Mouse (Mus musculus): Measurements from ENCODE around the gene Gabpb2.
"Not testable (repeated sequence)": the region's sequence is repeated elsewhere in the genome, so short reads cannot be mapped to it uniquely, and the experiment has no call there.

The Gabpb2 gene

DNA sequence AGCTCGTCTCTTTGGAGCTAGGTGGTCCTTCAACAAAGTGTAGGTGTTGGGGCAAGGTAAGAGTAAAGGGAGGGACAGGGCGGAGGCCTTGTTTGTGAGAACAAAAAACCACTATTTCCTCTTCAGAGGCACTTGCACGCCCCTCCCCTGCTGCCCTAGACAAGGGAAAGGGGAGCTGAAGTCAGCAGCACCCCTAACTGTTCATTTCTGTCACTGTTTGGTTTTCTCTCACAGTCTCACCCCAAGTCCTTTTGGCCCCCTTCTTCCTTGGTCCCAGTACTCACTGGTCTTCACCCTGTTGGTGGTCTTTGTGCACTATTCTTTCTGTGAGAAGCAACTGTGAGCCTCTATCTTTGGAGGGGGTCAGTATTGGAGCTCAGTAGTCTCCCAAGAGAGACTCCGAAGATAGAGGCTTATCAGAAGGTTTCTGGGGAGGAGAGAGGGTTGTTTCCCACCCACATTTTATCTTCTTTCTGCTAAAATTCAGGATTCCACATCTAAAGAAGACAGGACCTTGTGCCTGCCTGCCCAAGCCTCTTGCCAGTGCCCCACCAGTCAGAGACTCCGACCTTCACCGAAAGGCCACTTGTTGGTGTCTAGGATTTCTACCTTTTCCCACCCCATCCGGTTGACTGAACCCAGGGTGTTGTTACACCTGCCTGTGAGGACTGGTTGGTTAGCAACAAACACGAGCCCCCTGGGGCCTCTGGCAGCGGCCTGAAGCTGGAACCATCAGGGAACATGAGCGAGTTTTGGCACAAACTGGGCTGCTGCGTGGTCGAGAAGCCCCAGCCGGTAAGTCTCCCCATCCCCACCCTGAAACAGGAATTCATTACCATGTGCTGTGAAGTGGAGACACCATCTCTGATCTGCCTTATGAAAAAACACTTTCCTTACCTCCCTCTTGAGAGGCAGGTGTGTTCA is 13.8 kb upstream of the Gabpb2 start, which contains the start of gene Mllt11:
Gene Mllt11 (minus strand): TSS at position 874 of the 924 bp plus-strand sequence.
- peak; percentile 70 for DNase-seq (ENCODE audit: low read depth, low spot score)

DNA sequence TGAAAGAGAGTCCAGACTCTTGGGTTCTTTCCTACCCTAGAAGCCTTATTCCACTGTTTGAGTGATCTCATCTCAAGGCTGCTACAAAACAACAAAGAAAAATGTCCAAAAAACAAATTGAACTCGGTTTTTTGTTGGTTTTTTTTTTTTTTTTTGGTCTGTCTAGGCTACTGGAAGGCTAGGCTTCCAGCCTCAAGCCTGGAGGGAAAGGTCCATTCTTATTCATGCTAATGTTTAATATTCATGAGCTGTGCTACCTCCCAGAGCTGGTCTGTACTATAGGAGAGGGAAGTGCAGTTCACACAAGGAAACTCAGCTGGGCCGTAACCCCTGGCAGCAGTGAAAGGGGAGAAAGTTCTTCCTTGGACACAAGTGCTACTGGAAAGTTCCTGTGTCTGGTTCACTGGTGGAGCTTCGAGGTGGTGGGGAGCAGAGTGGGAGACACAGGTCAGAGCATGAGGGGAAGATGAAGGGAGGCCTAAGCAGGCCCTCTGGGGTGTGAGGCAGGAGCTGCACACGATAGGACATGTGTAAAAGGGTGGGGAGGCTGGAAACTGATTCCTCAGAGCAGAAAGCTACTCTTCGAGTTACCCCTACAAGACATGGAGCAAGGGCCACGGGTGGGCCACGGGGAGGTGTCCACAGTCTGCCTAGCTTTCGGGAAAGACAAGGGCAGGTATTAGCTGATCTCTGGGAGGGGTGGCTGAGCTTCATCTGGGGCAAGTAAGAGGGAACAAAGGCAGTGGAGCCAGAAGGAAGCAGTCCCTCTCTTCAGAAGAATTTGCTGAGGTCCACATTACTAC is 13.0 kb upstream of the Gabpb2 start:
- no peak for DNase-seq (ENCODE audit: low read depth, low spot score)

GRCm38 (mm10) chr3:95229781-95230494 is 12.2 kb upstream of the Gabpb2 start:
- DNase-seq (ENCODE audit: low read depth, low spot score) = peak; percentile 31

DNA sequence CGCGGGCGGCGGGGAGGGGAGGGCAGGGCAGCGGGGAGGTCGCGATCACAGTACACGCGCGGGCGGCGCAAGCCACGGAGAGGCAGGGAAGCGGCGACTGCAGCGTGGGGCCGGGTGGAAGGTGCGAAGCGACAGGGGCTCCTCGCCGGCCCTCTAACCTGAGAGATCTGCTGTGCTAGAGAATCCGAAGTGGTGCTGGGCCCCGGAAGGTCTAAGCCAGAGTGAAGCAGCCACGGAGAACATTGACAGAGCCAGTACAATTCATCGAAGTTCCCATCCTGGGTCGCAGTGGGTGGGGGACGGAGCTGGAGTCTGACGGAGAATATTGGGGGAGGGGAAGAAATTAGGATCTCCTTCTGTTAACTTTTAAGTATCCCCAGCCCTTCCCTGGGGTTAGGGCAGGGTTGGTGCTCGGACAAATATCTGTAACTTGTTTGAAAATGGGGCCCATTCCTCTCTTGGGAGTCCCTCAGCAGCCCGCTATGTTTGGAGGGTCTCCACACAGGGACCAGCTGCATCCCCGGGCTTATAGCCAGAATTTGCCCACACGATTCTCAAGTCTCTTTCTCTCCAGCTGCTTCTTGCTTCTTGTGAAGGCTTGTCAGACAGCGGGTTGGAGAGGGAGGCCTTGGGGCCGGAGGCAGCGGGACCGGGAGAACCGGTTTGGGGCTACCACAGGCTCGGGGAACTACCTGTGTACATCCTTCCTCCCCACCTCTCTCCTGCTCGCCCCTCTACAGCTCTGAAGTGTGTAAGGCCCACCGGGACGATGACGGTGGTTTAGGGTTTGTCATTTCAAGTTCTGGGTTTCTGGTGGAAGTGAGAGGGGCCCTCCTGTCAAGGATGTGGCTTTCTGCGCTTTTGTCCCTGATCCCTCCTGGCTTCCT is 11.4 kb upstream of the Gabpb2 start:
- DNase-seq (ENCODE audit: low read depth, low spot score) = peak; percentile 47

DNA sequence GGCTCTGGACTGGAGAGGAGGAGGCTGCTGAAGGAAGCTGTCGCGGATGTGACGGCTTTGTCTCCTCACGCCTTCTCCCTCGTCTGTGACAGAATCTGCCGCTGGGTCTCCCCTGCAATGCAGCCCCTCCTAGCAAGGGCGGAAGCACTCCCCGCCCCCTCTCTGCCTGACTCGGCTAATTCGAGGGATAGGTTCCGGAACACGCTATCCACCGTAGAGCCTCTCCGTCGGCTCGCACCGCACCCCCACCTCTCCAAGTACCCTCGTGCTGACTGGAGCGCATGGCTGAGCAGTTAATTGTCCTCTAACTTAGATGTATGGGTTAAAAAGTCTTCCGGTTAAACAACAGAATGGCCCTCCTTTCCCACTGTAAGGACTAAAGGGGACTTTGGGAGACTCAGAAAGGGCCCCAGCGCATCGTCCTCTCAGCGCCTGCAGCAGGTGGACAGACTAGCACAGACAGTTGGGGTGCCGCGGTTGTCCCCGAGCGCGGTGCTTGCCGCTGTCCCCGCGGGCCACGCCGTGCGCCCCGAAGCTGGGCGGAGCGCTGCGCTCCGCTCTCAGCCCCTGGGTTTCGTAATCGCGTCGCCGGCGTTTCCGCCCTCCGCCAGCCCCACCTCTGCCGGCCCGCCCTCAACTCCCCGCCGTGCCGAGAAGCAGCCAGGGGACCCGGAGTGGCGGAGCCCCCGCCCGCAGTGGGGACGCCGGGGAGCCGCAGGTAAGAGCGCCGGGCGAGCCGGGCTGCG is 10.6 kb upstream of the Gabpb2 start, which contains the start of gene Cdc42se1:
Gene Cdc42se1 (plus strand): TSS at position 585 of the 746 bp plus-strand sequence.
- peak; percentile 92 for DNase-seq (ENCODE audit: low read depth, low spot score)

DNA sequence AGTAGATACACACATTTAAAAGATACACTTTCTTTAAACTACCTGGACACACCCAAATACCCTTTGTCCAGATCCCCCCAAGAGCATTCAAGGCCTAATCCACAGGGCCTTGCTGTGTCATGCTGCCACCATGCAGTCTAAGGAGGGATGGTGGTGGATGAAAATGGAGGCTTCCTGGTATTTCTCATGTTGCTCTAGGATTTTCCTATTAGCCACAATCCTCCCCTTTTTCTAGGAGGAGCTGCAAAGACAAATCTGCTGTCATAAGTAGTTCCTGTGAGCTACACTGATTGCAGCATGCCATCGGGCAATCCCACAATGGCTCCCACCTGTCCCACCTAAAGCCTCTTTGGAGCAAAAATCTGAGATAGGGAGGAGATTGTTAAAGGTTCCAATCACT is 9.5 kb upstream of the Gabpb2 start:
- no peak for DNase-seq (ENCODE audit: low read depth, low spot score)

GRCm38 (mm10) chr3:95224295-95224694 is 6.6 kb upstream of the Gabpb2 start:
- DNase-seq (ENCODE audit: low read depth, low spot score) = no peak

DNA sequence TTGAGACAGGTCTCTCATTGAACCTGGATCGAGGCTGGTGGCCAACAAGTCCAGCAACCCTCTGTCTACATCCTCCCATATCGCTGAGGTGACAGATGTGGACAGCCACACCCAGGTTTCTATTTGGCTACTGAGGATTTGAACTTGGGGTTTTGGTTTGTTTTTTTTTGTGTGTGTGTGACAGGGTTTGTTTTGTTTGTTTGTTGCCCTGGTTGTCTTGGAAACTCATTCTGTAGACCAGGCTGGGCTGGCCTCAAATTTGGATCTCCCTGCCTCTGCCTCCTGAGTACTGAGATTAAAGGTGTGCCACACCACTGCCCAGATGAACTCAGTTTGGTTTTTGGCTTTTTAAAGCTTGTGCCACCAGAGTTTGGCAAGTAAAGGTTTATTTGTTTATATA is 5.3 kb upstream of the Gabpb2 start:
- DNase-seq (ENCODE audit: low read depth, low spot score) = peak; percentile 32

DNA sequence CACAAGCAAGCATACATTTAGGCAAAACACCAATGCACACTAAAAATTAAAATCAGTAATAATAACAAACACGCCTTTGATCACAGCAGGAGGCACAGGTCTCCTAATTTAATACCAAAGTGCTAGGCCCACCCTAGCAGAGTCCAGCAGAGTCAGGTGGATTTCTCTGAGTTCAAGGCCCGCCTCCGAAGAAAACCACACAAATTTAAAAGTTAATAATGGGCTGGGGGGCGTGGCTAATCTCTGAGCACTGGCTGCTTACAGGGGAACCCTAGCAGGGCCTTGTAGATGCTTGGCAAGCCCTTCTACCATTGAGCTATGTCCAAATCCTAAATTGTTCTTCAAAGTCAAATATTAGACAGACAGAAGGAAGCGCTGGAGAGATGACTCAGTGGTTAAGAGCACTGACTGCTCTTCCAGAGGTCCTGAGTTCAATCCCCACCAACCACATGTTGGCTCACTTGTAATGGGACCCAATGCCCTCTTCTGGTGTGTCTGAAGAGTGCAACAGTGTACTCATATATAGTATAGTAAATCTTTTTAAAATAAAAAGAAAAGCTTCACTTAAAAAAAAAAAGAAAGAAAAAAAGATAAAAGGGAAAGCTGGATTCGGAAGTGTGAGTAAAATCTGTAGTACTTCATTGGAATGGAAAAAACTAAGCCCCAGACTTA is 886 bp upstream of the Gabpb2 start:
- DNase-seq (ENCODE audit: low read depth, low spot score) = no peak

DNA sequence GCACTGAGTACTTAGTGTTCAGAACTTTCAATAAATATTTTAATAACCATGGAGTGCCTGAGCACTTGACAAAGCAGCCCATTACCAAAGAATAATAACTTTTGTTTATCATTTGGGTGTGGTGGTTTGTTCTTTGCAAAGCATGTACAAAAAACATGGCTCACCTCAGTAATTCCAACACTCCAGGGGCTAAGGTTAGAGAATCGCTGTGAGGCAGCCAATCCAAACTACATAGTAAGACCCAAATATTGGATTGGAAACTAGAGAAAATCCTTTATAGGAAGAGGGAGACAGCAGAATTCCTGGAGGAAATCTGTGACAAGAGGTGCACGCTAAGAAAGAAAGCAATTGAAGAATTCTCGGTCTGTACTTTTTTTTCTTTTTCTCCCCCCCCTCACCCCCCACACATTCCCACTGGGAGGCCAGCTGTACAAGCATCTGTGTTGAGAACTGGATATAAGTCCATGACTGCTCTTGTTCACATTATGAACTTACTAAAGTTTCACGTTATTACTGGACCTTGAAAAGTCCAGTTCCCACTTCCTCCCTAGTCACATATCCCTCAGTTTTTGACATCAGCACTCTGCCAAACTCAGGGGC is 961 bp downstream of the Gabpb2 start:
- no peak for DNase-seq (ENCODE audit: low read depth, low spot score)

DNA sequence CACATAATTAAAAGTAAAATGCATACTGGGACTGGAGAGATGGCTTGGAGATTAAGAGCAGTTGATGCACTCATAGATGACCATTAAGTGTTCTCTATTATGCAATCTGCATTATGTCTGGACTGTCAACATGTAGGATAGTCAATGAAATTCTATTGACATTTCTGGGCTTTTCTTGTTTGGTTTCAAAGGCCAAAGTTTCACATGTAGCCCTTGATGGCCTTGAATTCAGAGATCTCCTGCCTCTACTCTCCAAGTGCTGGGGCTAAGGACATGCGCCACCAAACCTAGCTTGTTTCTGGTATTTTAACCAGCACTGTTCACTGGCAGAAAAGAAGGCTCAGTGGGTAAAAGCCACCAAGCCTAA is 4.1 kb downstream of the Gabpb2 start:
- DNase-seq (ENCODE audit: low read depth, low spot score) = no peak

- not testable (repeated sequence) for DNase-seq (ENCODE audit: low read depth, low spot score)
Measured at GRCm38 (mm10) chr3:95212889-95213608, 4.7 kb downstream of the Gabpb2 start.

DNA sequence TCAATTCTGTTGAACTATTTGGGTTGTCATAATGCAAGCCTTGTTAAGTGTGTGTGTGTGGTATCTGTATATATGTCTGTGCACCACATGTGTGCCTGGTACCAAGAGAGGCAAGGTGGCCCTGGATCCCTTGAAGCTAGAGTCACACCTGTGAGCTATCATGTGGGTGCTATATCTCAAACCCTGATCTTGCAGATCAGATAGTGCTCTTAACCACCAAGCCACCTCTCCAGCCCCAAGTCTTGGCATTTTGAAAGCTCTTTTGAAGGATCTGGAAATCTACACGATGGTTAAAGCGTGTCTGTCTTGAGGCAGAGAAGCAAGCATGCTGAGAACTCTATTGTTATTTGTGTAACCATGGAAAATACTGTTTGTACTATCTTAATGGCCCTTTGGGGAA is 7.1 kb downstream of the Gabpb2 start:
- DNase-seq (ENCODE audit: low read depth, low spot score) = peak; percentile 24

- DNase-seq (ENCODE audit: low read depth, low spot score) = no peak
Measured at GRCm38 (mm10) chr3:95208286-95208685, 9.4 kb downstream of the Gabpb2 start.

- DNase-seq (ENCODE audit: low read depth, low spot score) = no peak
Measured at GRCm38 (mm10) chr3:95203880-95204279, 13.8 kb downstream of the Gabpb2 start.

GRCm38 (mm10) chr3:95200562-95200961 is 17.2 kb downstream of the Gabpb2 start:
- DNase-seq (ENCODE audit: low read depth, low spot score) = no peak

DNA sequence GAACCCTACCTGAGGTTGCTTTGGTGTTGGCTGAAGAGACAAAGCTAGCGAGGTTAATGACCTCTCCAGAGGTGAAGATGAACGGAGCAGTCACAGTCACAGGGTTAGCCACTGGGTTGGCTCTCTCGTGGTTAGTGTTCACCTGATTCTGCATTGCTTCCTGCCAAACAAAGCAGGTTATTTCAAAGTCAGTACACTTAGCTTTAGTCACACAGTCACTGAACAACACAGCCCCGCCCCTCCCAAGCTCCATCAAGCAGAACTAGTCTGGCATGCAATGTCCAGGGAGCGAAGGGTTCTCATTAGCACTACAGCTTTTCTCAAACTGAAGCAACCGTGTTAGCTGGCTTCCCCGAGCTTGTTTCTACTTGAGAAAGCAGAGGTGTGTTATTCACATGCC is 17.6 kb downstream of the Gabpb2 start:
- no peak for DNase-seq (ENCODE audit: low read depth, low spot score)

- DNase-seq (ENCODE audit: low read depth, low spot score) = no peak
Measured at GRCm38 (mm10) chr3:95199101-95199500, 18.6 kb downstream of the Gabpb2 start.

Measured in CD4-positive, CD25-positive, alpha-beta regulatory T cell, adult 2 months (primary cell).